Mouse (Mus musculus) layer of hippocampus, adult 18-20 months (tissue): ENCODE results near the gene Gm10378. TPM values are rescaled to one million over a fixed set of nuclear protein-coding genes. Genes with fewer than 3 reads are reported as not detected.
"Not testable (repeated sequence)": the region's sequence is repeated elsewhere in the genome, so short reads cannot be mapped to it uniquely, and the experiment has no call there.

Source experiments
- DNase-seq, 2 experiments: peaks; one replicate each; pipeline ENCODE4 v3.0.0; 2022; ENCODE audit warnings: low spot score in 2 of 2
- long read RNA-seq: library from polyadenylated mRNA; stranded (forward); transcript quantifications from one replicate; pipeline ENCODE4 v2.0.0, GENCODE M21; 2021
- microRNA-seq, 2 experiments: library from miRNA; unstranded; fragments of <30 nt; microRNA quantifications; one replicate each; pipeline ENCODE4 v1.2.0; 2021
- total RNA-seq, 2 experiments: library from RNA; stranded (reverse); gene quantifications; 2 replicates each; pipeline ENCODE4 v1.2.3; 2021

The Gm10378 gene
- not detected for total RNA-seq
- long read RNA-seq: 0 reads

- DNase-seq: not testable (repeated sequence)
These were observed at the start of gene Gm10378 for GRCm38 (mm10) chr14:42655638-42656037. Gm10378 (plus strand) TSS chr14:42655938.

- not testable (repeated sequence) for DNase-seq
These were observed 13.9 kb upstream of the Gm10378 start, which contains the start of gene Gm3633 for GRCm38 (mm10) chr14:42641817-42642216. Gm3633 (minus strand) TSS chr14:42641917.

Small RNA genes within 50 kb of the gene (microRNA-seq; reads per million reads assigned to microRNA genes)
- gene Gm23620 (0 reads per million in 2 experiments), gene Gm25228 (0 reads per million in 2 experiments)

Other genes with a start within 250 kb of the Gm10378 start
- gene Gm8005, start 216.3 kb upstream of the Gm10378 start, total RNA-seq: not detected
- not detected for gene Gm8011, start 192.1 kb upstream of the Gm10378 start, total RNA-seq
- not detected for gene Gm8020, start 153.6 kb upstream of the Gm10378 start, total RNA-seq
- not detected for gene Gm8024, start 131.7 kb upstream of the Gm10378 start, total RNA-seq
- not detected for gene Gm17124, start 56.1 kb upstream of the Gm10378 start, total RNA-seq
- not detected for gene Gm3633, start 14.0 kb upstream of the Gm10378 start, total RNA-seq
- not detected for gene Gm3015, start 112.9 kb downstream of the Gm10378 start, total RNA-seq
- not detected for gene Gm10377, start 142.0 kb downstream of the Gm10378 start, total RNA-seq
- gene Gm21977, start 197.5 kb downstream of the Gm10378 start, total RNA-seq: not detected